Mouse (Mus musculus) layer of hippocampus, postnatal 10 days (tissue): ENCODE data around the gene Farsa. TPM values are rescaled to one million over a fixed set of nuclear protein-coding genes. Genes with fewer than 3 reads are reported as not detected.
A peak's percentile ranks its signal among the peaks of the same experiment; 100 is the strongest.
"Not testable (repeated sequence)": the region's sequence is repeated elsewhere in the genome, so short reads cannot be mapped to it uniquely, and the experiment has no call there.

Experiments
- DNase-seq, 2 experiments: peaks; one replicate each; pipeline ENCODE4 v3.0.0; 2021; ENCODE audit warnings: low spot score in 2 of 2
- long read RNA-seq: library from polyadenylated mRNA; stranded (forward); transcript quantifications from one replicate; pipeline ENCODE4 v2.0.0, GENCODE M21; 2023
- total RNA-seq, 2 experiments: library from RNA; stranded (reverse); gene quantifications; 2 replicates each; pipeline ENCODE4 v1.2.3; 2021

Farsa gene
- 10 to 100 TPM; 63.2 to 65.0 TPM for total RNA-seq
- long read RNA-seq, transcript Farsa-201 (13 exons, 1,826 nt), result major isoform, 55 of 75 reads
- long read RNA-seq, partial matches to known transcripts, result 6 of 75 reads
- long read RNA-seq, other reads (novel, unspliced or antisense), result 11 of 75 reads

GRCm38 (mm10) chr8:84856864-84857441 is at the start of gene Farsa:
TSS of gene Farsa (plus strand) at chr8:84856989.
- DNase-seq, result peak; percentile 93 to 94

- DNase-seq, result no peak
These were observed 47.5 kb upstream of the Farsa start for GRCm38 (mm10) chr8:84809109-84809940.

GRCm38 (mm10) chr8:84809941-84810280 is 46.9 kb upstream of the Farsa start:
- DNase-seq, result no peak

- peak; percentile 100 for DNase-seq
These were observed 45.9 kb upstream of the Farsa start for GRCm38 (mm10) chr8:84810896-84811295.

DNA sequence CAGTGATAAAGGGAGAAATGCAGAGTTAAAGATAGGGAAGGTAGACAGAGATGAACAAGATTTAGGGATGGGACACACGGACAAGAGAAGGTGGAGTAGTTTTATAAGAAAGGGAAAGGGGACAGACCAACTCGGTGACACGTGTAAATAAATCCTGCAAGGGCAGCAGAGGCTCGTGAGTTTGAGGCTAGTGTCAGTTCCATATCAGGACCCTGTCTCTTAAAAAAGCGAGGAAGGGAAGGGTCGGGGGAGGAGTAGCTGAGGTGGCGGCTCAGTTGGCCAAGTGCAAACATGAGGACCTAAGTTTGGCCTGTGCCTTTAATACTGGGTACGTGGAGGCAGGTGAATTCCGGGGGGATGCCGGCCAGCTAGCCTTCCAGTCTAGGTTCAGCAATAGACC is 45.5 kb upstream of the Farsa start:
- DNase-seq, result no peak

DNA sequence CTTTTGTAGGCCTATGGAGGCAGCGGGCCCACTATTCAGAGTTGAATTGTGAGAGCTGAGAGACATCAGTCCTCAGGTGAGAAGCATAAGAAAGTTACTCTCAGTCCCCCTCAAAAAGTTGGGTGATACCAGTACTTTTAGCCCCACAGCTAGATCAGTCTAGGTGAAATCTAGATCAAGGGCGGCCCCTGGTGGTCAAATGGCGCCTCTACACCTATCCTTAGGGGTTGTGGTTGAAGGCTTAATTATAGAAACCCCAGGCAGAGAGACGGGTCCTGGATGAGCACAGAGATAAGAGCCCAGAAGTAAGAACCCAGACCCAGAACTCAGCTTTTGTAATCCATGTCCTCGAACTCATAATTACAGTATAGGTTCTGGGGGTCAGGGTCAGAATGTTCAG is 43.7 kb upstream of the Farsa start:
- DNase-seq, result peak; percentile 92 to 93

GRCm38 (mm10) chr8:84813830-84814229 is 43.0 kb upstream of the Farsa start:
- DNase-seq, result peak in 1 of 2 experiments; percentile 19

- DNase-seq, result no peak
These were observed 42.6 kb upstream of the Farsa start for GRCm38 (mm10) chr8:84814240-84814554.

GRCm38 (mm10) chr8:84814555-84815441 is 42.0 kb upstream of the Farsa start:
- peak; percentile 72 to 76 for DNase-seq

DNA sequence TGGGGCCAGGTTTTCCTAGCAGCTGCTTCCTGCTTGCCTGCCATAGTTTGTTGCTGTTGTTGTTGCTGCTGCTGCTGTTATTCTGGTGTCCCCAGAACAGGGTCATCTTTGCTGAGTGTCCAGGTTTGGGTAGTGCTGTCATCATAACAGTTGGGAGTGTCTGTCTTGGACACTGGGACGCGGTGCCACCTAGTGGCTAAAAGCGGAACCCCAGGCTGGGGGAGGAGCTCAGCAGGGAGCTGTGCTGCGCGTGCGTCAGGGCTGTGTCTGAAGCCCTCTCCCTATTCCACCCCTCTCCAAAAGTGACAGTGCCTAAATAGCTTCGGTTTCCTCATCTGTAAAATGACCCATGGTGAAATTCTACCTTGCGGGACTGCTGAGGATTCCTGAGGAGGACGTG is 41.2 kb upstream of the Farsa start:
- peak; percentile 99 to 100 for DNase-seq

- peak in 1 of 2 experiments; percentile 17 for DNase-seq
These were observed 40.7 kb upstream of the Farsa start for GRCm38 (mm10) chr8:84816117-84816516.

DNA sequence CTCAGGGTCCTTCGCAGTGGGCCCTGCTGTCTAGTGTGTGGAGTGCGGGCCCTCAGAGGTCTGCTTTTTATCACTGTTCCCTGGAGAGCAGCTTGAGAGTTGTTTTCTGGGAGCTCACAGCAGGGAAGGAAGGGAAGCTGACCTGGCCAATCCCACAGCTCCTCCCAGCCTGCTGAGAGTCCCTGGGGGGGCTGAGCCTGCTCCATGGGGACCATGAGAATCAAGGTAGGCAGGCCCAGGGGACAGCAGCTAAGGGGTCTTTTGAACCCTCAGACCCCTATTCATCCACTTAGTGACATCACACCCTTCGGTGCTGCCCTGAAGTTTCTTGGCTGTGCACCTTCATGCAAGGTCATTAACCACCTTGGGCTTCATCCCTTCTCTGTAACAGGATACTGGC is 34.1 kb upstream of the Farsa start, which contains the start of gene Dand5:
TSS of gene Dand5 (minus strand) at position 101 of the 400 bp plus-strand sequence.
- DNase-seq, result no peak

- peak; percentile 59 to 76 for DNase-seq
These were observed 33.1 kb upstream of the Farsa start for GRCm38 (mm10) chr8:84823653-84824052.

DNA sequence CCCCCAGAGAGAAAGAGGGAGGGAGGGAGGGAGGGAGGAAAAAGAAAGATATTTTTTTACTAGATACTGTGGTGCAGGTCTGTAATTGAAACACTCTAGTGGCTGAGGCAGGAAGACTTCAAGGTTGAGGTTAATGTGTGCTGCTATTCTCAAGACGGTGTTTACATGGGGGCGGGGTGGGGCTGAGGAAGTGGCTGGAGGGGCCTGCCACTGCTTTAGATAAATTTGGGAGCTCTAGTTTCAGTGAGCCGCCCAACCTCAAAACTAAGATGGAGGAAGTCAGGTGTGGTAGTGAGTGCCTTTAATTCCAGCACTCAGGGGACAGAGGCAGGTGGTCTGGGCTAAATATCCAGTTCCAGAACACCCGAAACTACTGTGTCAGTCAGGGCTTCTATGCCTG is 31.2 kb upstream of the Farsa start:
- no peak for DNase-seq

GRCm38 (mm10) chr8:84826518-84826917 is 30.3 kb upstream of the Farsa start:
- not testable (repeated sequence) for DNase-seq

DNA sequence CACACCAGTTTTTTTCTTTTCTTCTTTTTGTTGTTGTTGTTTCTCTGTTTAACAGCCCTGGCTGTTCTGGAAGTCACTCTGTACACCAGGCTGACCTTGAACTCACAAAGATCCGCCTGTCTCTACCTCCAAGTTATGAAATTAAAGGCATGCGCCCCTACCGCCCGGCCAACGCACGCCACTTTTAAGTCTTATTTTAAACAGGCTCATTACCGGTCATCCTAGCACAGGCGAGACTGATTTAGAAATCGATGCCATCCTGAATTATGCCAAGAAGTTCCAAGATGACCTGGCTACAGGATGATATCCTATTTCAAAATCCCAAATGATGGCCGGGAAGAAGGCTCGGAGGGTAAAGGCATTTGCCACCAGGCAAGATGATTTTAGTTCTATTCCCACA is 25.3 kb upstream of the Farsa start, which contains the start of gene Gadd45gip1:
TSS of gene Gadd45gip1 (plus strand) at position 33 of the 400 bp plus-strand sequence.
- DNase-seq, result no peak

- peak; percentile 78 to 87 for DNase-seq
These were observed 24.6 kb upstream of the Farsa start for GRCm38 (mm10) chr8:84832034-84832717.

DNA sequence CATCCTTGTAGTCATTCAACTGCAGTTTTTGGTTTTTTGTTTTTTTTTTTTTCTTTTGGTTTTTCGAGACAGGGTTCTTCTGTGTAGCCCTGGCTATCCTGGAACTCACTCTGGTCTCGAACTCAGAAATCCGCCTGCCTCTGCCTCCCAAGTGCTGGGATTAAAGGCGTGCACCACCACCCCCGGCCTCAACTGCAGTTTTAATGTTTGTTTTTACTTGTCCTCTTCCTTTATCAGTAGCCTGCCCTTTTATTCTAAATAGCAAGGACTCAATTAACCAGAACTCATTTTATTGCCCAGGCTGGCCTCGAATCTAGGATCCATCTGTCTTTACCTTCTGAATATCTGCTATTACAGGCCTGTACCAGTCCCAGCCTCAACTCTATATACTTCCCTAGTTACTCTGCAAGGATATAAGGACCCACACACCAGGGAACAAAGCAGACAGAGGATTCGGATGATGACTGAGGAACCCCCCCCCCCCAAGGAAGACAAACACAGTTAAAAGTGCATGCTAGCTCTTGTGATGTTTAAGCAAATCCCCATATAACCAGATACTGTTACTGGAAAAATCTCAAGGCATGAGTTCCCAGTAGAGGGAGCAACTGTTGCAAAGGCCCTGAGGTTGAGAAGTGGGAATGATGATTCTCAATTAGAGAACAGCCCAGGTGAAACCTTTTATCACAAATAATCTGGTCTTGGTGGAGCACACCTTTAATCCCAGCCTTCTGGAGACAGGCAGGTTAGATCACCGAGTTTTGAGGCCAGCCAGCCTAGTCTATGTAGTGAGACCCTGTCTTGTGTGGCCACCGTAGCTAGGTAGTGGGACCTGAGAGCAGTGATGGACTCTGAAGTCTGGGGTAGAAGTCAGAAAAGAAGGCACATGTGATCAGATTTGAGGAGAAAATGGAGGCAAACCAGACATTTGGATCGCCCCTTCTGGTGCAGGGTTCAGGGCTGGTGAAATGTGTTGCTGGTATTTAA is 23.7 kb upstream of the Farsa start:
- DNase-seq, result no peak

GRCm38 (mm10) chr8:84834002-84834865 is 22.6 kb upstream of the Farsa start:
- no peak for DNase-seq
